Mouse (Mus musculus): ENCODE results near the gene Phf20. TPM values are rescaled to one million over a fixed set of nuclear protein-coding genes. Genes with fewer than 3 reads are reported as not detected.

Phf20 gene
- polyA plus RNA-seq, 1 experiment from 2014 or later, result 61.1 TPM

DNA sequence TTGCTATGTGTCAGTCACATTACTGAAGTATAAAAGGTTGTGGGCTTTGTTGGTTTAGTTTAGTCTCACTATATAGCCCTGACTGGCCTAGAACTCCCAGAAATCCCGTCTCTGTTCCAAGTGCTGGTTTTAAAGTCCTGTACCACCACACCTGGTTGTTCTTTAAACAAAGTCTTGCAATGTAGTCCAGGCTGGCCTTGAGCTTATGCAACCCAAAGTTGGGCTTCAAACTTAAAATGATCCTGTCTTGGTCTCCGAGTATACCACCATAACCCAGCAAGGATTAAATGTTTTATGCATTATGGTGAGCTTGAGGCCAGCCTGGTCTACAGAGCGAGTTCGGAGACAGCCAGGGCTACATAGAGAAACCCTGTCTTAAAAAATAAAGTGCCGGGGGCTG is 113.7 kb downstream of the Phf20 start:
- ATAC-seq (replicated peaks; ENCODE audit: insufficient number of reproducible peaks, low FRiP score, low TSS enrichment), result no peak
- Histone ChIP-seq H3K4me1 (ENCODE audit: control insufficient read depth, insufficient read depth, low read length) (no peaks in the 10 kb centered on the region; the same call in 1 of the 2 replicates), H3K27me3 (ENCODE audit: control insufficient read depth, insufficient read depth, low read length) (no peaks in the 10 kb centered on the region)

DNA sequence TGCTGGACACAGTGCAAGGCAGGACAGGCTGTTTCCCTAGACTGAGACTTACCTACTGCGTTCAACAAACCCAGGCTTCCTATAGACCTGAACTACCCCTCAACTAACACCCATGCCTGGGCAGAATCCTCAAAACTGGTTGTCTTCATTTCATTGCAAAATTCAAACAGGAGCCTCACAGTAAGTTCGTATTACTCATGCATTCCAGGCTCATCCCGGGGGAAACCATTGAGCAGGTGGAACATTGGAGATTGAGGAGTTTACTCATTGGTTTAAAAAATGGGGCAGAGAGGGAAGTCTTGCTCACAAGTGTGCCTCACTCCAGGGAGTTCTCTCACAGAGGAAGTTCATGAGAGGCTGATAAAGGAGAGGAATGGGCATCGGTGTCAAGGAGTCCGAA is 114.2 kb downstream of the Phf20 start:
- Histone ChIP-seq H3K9ac (ENCODE audit: low read depth, low read length) (no peak overlapping the region), H3K27ac (ENCODE audit: low read depth, low read length) (no peak overlapping the region), H3K4me1 (ENCODE audit: control insufficient read depth, insufficient read depth, low read length) (no peaks in the 10 kb centered on the region; the same call in 1 of the 2 replicates), H3K9me3 (replicated peaks; ENCODE audit: control insufficient read depth, low read length) (no peaks in the 10 kb centered on the region), H3K4me2 (no peak overlapping the region), H3K36me3 (ENCODE audit: control insufficient read depth, insufficient read depth, low read length) (no peaks in the 10 kb centered on the region), H3K27me3 (ENCODE audit: control insufficient read depth, insufficient read depth, low read length) (no peaks in the 10 kb centered on the region), H3K4me3 (ENCODE audit: low read depth, low read length) (no peak overlapping the region)
- ATAC-seq (replicated peaks; ENCODE audit: insufficient number of reproducible peaks, low FRiP score, low TSS enrichment), result no peak
- whole genome bisulfite sequencing (ENCODE audit: insufficient replicate concordance), result 93% methylated on average over 5 of the region's 5 CpGs

More for the DNA sequence above, 113.7 kb downstream of the Phf20 start:
- H3K27ac ChIP-seq (ENCODE audit: low read depth, low read length), result no peak overlapping the region
- H3K36me3 ChIP-seq (ENCODE audit: control insufficient read depth, insufficient read depth, low read length), result peaks cover 3% of the 10 kb centered on the region; the same call in 1 of the 2 replicates
- no peaks in the 10 kb centered on the region for H3K9me3 ChIP-seq (replicated peaks; ENCODE audit: control insufficient read depth, low read length)
- H3K4me3 ChIP-seq (ENCODE audit: low read depth, low read length), result no peak overlapping the region
- no peak overlapping the region for H3K4me2 ChIP-seq
- H3K9ac ChIP-seq (ENCODE audit: low read depth, low read length), result no peak overlapping the region
- WGBS (ENCODE audit: insufficient replicate concordance), result 91% methylated on average over 5 of the region's 5 CpGs

- Histone ChIP-seq H3K4me2 (peak overlapping the region; percentile 73), H3K27ac (ENCODE audit: low read depth, low read length) (no peak overlapping the region), H3K27me3 (ENCODE audit: control insufficient read depth, insufficient read depth, low read length) (no peaks in the 10 kb centered on the region), H3K36me3 (ENCODE audit: control insufficient read depth, insufficient read depth, low read length) (no peaks in the 10 kb centered on the region), H3K9ac (ENCODE audit: low read depth, low read length) (no peak overlapping the region), H3K4me3 (ENCODE audit: low read depth, low read length) (no peak overlapping the region), H3K9me3 (replicated peaks; ENCODE audit: control insufficient read depth, low read length) (no peaks in the 10 kb centered on the region), H3K4me1 (ENCODE audit: control insufficient read depth, insufficient read depth, low read length) (no peaks in the 10 kb centered on the region; the same call in 1 of the 2 replicates)
- WGBS (ENCODE audit: insufficient replicate concordance), result 89% methylated on average over 5 of the region's 5 CpGs
- no peak for ATAC-seq (replicated peaks; ENCODE audit: insufficient number of reproducible peaks, low FRiP score, low TSS enrichment)
Observed at GRCm38 (mm10) chr2:156310945-156311344, 114.7 kb downstream of the Phf20 start.

DNA sequence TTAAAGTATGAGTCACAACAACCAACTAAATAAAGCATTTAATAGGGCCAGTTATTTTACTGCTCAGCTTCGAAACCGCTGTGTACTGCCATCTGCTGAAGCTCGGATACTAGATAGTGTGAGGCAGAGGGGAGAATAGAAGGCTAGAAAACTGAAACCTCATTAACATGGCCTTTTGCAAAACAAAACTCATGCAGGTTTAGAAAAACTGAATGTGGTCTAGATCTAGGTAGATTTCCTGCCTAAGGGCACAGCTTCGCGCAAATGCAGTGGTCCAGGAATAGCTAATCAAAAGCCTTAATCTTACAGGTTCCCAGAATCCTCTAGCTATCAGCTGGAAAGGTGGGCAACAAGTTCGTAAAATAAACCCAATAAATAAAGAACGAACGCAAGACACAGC is 115.2 kb downstream of the Phf20 start:
- no peaks in the 10 kb centered on the region for H3K27me3 ChIP-seq (ENCODE audit: control insufficient read depth, insufficient read depth, low read length)
- H3K4me1 ChIP-seq (ENCODE audit: control insufficient read depth, insufficient read depth, low read length), result no peaks in the 10 kb centered on the region; the same call in 1 of the 2 replicates

GRCm38 (mm10) chr2:156311841-156312291 is 115.6 kb downstream of the Phf20 start:
- WGBS (ENCODE audit: insufficient replicate concordance), result under 1% methylated on average over 53 of the region's 53 CpGs
- Histone ChIP-seq H3K4me3 (ENCODE audit: low read depth, low read length) (peak overlapping the region; percentile 93), H3K4me1 (ENCODE audit: control insufficient read depth, insufficient read depth, low read length) (no peaks in the 10 kb centered on the region; the same call in 1 of the 2 replicates), H3K4me2 (peak overlapping the region; percentile 73), H3K27me3 (ENCODE audit: control insufficient read depth, insufficient read depth, low read length) (no peaks in the 10 kb centered on the region), H3K36me3 (ENCODE audit: control insufficient read depth, insufficient read depth, low read length) (no peaks in the 10 kb centered on the region), H3K9ac (ENCODE audit: low read depth, low read length) (peak overlapping the region; percentile 97), H3K27ac (ENCODE audit: low read depth, low read length) (peak overlapping the region; percentile 97), H3K9me3 (replicated peaks; ENCODE audit: control insufficient read depth, low read length) (no peaks in the 10 kb centered on the region)
- peak; percentile 63 for ATAC-seq (replicated peaks; ENCODE audit: insufficient number of reproducible peaks, low FRiP score, low TSS enrichment)

More for the DNA sequence above, 115.2 kb downstream of the Phf20 start:
- ATAC-seq (replicated peaks; ENCODE audit: insufficient number of reproducible peaks, low FRiP score, low TSS enrichment), result no peak
- H3K9me3 ChIP-seq (replicated peaks; ENCODE audit: control insufficient read depth, low read length), result no peaks in the 10 kb centered on the region
- peak overlapping the region; percentile 97 for H3K9ac ChIP-seq (ENCODE audit: low read depth, low read length)
- WGBS (ENCODE audit: insufficient replicate concordance), result 22% methylated on average over 8 of the region's 8 CpGs
- peak overlapping the region; percentile 93 for H3K4me3 ChIP-seq (ENCODE audit: low read depth, low read length)
- H3K27ac ChIP-seq (ENCODE audit: low read depth, low read length), result peak overlapping the region; percentile 97
- no peaks in the 10 kb centered on the region for H3K36me3 ChIP-seq (ENCODE audit: control insufficient read depth, insufficient read depth, low read length)
- peak overlapping the region; percentile 73 for H3K4me2 ChIP-seq

GRCm38 (mm10) chr2:156312297-156312897 is 116.1 kb downstream of the Phf20 start, which contains the start of the genes Cnbd2 and Scand1:
Cnbd2 (plus strand) TSS chr2:156312299.
Scand1 (minus strand) TSS chr2:156312704.
- Histone ChIP-seq H3K4me2 (peak within 1 kb of the TSS; percentile 73), H3K9me3 (replicated peaks; ENCODE audit: control insufficient read depth, low read length) (no peaks in the 10 kb centered on the region), H3K9ac (ENCODE audit: low read depth, low read length) (peak within 1 kb of the TSS; percentile 97), H3K27ac (ENCODE audit: low read depth, low read length) (peak within 1 kb of the TSS; percentile 97), H3K27me3 (ENCODE audit: control insufficient read depth, insufficient read depth, low read length) (no peaks in the 10 kb centered on the region), H3K36me3 (ENCODE audit: control insufficient read depth, insufficient read depth, low read length) (no peaks in the 10 kb centered on the region), H3K4me3 (ENCODE audit: low read depth, low read length) (peak within 1 kb of the TSS; percentile 93), H3K4me1 (ENCODE audit: control insufficient read depth, insufficient read depth, low read length) (no peaks in the 10 kb centered on the region; the same call in 1 of the 2 replicates)
- ATAC-seq (replicated peaks; ENCODE audit: insufficient number of reproducible peaks, low FRiP score, low TSS enrichment), result peak; percentile 79
- WGBS (ENCODE audit: insufficient replicate concordance), result under 1% methylated on average over 49 of the region's 49 CpGs

- H3K27ac ChIP-seq (ENCODE audit: low read depth, low read length), result no peak overlapping the region
- peak overlapping the region; percentile 97; the same call in 1 of the 2 replicates for H3K9ac ChIP-seq (ENCODE audit: low read depth, low read length)
- H3K4me3 ChIP-seq (ENCODE audit: low read depth, low read length), result peak overlapping the region; percentile 93
- no peaks in the 10 kb centered on the region for H3K36me3 ChIP-seq (ENCODE audit: control insufficient read depth, insufficient read depth, low read length)
- no peak for ATAC-seq (replicated peaks; ENCODE audit: insufficient number of reproducible peaks, low FRiP score, low TSS enrichment)
- H3K9me3 ChIP-seq (replicated peaks; ENCODE audit: control insufficient read depth, low read length), result no peaks in the 10 kb centered on the region
- 57% methylated on average over 3 of the region's 3 CpGs for WGBS (ENCODE audit: insufficient replicate concordance)
- H3K4me1 ChIP-seq (ENCODE audit: control insufficient read depth, insufficient read depth, low read length), result no peaks in the 10 kb centered on the region; the same call in 1 of the 2 replicates
- peak overlapping the region; percentile 73 for H3K4me2 ChIP-seq
- H3K27me3 ChIP-seq (ENCODE audit: control insufficient read depth, insufficient read depth, low read length), result no peaks in the 10 kb centered on the region
Observed at GRCm38 (mm10) chr2:156313153-156313552, 116.9 kb downstream of the Phf20 start.

GRCm38 (mm10) chr2:156314811-156315210 is 118.5 kb downstream of the Phf20 start:
- Histone ChIP-seq H3K4me2 (no peak overlapping the region), H3K4me1 (ENCODE audit: control insufficient read depth, insufficient read depth, low read length) (no peaks in the 10 kb centered on the region; the same call in 1 of the 2 replicates), H3K4me3 (ENCODE audit: low read depth, low read length) (no peak overlapping the region), H3K9ac (ENCODE audit: low read depth, low read length) (no peak overlapping the region), H3K27me3 (ENCODE audit: control insufficient read depth, insufficient read depth, low read length) (no peaks in the 10 kb centered on the region), H3K9me3 (replicated peaks; ENCODE audit: control insufficient read depth, low read length) (no peaks in the 10 kb centered on the region), H3K36me3 (ENCODE audit: control insufficient read depth, insufficient read depth, low read length) (no peaks in the 10 kb centered on the region), H3K27ac (ENCODE audit: low read depth, low read length) (no peak overlapping the region)
- no peak for ATAC-seq (replicated peaks; ENCODE audit: insufficient number of reproducible peaks, low FRiP score, low TSS enrichment)
- 85% methylated on average over 6 of the region's 6 CpGs for WGBS (ENCODE audit: insufficient replicate concordance)

GRCm38 (mm10) chr2:156318491-156318890 is 122.2 kb downstream of the Phf20 start:
- Histone ChIP-seq H3K9me3 (replicated peaks; ENCODE audit: control insufficient read depth, low read length) (no peaks in the 10 kb centered on the region), H3K4me1 (ENCODE audit: control insufficient read depth, insufficient read depth, low read length) (no peaks in the 10 kb centered on the region), H3K4me3 (ENCODE audit: low read depth, low read length) (no peak overlapping the region), H3K36me3 (ENCODE audit: control insufficient read depth, insufficient read depth, low read length) (no peaks in the 10 kb centered on the region), H3K9ac (ENCODE audit: low read depth, low read length) (no peak overlapping the region), H3K4me2 (no peak overlapping the region), H3K27me3 (ENCODE audit: control insufficient read depth, insufficient read depth, low read length) (no peaks in the 10 kb centered on the region), H3K27ac (ENCODE audit: low read depth, low read length) (no peak overlapping the region)
- ATAC-seq (replicated peaks; ENCODE audit: insufficient number of reproducible peaks, low FRiP score, low TSS enrichment), result no peak
